Mouse (Mus musculus) testis, postnatal 10 days (tissue): ENCODE data around the gene Bdkrb1.

ENCODE experiments used
- DNase-seq: peaks from one replicate; pipeline ENCODE4 v3.0.0; 2021; ENCODE audit warnings: low spot score

Bdkrb1 gene

DNA sequence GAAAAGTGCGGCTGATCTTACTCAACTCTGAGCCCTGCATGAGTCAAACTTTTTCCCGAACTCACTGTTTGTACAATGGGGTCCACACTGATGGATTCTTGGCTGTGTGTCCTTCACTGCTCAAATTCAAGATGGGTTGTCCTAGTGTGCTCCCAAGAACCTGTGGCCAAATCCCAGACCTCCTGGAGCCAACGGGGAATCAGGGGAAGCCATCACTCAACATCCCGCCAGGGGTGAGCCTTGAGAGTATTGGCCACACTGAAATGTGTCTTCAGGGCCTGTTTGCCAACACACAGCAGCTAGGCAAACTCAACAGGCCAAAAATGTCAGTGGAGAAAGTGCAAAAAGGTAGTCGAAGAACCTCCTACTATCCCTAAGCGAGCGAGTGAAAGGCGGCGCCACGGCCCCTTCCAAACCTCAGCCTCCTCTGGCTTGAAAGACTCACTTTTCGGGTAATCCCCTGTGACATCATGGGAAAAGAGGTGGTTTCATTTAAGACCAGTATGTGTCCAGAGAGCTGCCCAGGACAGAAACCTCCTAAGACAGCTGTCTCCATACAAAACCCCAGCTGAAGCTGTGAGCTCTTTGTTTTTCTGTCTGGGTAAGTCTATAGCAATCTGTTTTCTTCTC lies at the start of gene Bdkrb1:
TSS of gene Bdkrb1 (plus strand) at position 505 of the 630 bp plus-strand sequence.
- DNase-seq = no peak

DNA sequence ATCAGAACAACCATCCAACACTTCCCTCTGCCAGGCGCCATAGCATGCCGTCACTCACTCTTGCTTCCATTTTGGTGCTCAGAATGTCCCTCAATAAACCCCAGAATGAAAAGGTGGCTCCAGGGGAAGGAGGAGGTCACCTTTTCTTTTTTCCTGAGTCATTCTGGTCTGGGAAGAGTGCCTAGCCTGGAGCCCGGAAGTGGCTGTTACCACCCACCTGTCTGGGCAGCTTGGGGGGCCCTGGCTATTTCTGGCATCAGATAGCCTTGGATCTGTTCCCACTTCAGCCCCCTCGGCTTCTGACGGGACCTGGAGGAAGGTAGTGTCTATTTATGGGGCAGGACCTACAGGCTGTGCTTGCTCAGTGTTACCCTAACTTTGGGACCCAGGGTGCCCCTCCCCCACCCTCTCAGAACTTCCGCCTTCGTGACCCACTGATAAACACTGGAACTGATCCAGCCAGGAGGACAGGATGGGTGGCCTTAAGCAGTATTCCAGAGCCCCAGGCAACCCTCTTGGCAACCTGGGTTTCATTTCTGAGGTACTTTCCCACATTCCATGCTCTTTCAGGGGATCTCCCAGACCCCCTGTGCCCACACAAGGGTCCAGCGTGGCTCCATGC lies 48.6 kb upstream of the Bdkrb1 start:
- DNase-seq = no peak

DNA sequence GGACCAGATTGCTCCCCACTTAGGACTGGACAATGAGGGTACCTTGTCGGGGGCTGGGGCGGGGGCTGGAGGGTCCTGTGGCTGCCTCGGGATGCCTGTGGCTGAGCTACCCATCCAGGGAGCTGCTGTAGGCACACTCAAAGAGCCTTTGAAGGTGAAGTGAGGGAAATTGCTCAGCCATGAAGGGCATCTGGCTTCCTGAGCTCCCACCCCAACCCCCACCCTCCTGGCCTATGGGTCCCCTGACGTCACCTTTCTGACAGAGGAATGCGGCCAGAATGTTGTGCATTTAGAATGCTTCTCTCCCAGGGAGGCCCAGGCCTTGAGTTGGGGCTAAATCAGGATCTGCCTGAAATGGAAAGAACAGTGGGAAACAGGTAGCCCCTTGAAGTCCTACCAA lies 47.7 kb upstream of the Bdkrb1 start:
- no peak for DNase-seq

DNA sequence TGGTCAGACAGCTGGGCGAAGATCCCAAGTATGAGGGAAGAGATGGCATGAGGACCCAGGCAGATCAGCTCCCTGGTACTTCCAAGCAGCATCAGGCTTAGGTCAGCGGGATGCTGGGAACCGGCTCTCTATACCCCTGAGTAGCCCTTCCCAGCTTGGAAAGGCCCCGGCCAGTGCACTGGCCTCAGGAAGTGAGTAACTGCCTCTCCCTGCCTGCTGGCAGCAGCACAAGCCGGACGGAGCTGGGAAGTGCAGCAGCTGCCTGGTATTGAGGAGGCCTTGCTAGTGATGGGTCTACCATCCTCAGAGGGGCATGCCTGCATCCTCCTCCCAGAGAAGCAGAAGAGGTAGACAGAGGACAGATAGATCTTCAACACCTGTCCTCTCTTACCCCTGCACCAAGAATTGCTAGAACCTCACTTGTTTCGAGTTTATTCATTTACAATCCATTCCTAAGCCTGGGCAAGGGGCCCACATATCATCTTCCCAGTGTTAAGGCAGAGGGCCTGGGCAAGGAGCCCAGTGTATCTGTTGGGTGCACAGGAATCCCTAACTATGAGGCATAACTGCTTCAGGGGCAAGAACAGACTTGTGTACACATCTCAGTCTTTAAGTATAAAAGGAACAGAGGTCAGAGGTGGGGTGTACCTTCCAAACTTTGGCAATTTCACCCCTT lies 45.5 kb upstream of the Bdkrb1 start:
- no peak for DNase-seq

DNA sequence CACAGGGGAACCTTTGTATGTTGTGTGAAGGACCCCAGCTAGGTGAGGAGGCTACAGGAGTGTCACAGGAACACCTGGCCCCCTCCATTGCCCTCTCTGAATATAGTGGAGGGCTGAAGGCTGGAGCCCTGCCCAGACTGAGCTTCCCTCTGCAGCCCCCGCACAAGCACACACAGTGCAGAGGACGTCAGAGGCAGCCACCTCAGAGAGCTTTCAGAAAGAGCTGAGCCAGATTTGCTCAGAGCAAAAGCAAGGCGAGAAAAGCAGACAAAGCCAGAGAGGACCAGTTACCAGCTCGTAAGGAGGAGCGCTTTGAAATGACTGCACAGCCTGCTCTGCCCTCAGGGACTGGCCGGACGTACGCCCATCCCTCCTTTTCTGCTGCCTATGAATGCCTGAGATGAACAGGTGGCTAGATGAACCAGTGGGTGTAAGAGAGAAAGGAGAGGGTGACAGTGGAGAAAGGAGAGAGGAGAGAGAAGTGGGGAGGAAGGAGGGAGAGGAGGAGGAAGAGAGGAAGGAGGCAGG lies 41.8 kb upstream of the Bdkrb1 start:
- DNase-seq = no peak

DNA sequence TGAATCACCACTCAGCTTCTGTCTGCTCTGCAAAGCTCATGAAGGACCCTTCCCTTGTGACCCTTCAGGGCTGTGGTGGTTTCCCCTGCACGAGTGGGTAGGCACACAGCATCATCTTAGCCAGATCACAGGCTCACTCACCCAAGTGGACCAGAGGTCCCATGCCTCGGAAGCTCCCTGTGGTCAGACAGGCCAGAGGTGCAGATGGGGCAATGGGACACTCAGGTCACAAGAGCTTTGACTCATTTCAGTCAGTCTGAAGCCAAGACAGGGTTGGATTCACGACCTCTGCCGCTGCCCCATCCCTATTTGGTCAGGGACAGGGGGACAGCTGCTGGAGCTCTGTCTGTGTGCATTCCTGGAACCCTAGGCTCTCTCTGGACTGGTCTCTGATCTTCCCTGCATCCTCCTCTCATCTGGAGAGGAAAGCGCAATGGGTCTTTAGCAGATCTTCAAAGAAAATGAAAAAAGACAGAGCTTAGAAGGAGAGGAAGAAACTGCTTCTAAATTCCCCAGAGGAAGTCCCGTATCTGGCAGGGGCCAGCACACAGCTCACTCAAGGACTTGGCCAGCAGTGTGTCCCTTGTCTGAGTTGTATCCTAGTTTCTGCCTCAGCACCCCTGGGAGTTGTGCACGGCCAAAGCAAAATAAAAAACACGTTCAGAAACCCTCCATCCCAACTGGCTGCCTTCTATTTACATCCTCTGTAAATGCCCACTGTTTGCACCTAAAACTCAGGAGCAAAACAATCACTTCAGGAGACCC lies 40.6 kb upstream of the Bdkrb1 start:
- no peak for DNase-seq

DNA sequence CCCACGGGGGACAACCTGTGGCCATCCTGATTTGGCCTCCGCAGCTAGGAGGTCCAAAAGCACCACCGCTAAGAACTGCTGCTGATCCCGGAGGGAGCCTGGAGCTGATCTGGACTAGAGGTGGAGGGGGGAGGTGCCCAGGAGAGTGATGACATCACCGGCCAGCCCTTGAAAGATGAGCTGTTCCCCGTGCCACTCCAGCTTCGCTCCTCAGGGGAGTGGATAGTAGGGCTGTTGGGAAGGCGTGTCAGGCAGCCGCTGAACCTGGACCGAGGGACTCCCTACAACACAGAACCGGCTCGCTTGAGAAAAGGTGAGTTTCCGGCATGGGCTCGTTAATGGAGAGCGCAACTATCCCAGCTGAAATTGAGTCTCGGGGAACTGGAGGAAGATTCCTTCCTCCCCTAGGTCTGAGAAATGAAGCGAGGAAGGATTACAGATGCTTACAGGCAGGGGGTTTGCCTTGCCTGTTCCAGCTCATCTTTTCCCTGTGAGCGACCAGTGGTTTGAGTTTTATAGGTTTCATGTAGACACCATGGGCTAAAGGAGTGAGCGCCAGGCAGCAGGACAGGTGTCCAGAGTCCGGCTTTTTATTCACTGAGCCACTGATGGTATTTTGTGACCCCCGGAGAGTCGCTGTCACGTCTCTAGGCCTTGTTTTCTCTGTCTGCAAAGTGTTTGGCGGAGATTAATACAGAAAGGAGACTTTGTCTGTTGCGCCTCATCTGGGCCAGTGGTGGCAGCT lies 39.8 kb upstream of the Bdkrb1 start, which contains the start of gene Bdkrb2:
TSS of gene Bdkrb2 (plus strand) at position 291 of the 745 bp plus-strand sequence.
- no peak for DNase-seq

DNA sequence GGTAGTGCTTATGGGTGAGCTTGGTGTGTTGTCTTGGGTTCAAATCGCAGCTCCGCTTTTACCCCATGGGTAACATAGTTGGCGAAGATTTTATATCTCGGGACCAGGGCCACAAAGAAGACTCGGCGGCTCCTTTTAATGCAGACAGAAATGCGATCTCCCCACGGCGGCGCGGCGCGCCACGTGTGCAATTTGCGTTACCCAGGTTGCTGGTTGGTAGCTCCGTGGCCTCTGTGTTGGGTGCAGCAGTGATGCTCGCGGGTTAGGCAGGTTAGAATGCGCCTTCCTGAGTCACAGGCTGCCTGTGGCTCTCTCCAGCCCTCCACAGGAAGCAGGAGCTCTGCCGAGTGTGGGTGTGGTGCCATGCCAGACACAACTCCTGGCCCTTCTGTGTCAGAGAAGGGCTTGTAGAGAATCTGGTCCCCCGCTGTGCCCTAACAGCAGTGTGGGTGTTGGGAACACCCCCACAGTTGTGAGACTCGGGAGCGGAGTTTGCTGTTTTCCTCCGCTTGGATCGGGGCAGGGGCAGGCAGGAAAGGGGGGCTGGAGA lies 39.1 kb upstream of the Bdkrb1 start:
- no peak for DNase-seq

DNA sequence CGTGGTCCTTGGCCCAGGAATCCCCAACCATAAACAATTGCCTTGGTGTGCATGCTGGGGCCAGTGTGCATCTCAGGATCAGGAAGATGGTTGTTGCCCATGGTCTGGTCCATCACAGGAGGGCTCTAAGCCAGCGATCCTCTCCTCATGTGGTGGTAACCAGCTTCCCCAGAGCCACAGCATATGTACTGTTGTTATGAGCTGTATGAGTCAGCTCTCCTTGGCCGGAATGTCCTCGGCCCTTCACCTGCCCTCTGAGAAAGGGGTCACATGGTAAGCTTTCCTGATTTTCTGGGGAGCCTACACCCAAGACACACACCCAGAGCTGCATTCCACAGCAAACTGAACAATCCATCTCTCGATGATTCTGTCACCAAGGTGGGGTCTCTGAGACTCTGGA lies 37.7 kb upstream of the Bdkrb1 start:
- no peak for DNase-seq

DNA sequence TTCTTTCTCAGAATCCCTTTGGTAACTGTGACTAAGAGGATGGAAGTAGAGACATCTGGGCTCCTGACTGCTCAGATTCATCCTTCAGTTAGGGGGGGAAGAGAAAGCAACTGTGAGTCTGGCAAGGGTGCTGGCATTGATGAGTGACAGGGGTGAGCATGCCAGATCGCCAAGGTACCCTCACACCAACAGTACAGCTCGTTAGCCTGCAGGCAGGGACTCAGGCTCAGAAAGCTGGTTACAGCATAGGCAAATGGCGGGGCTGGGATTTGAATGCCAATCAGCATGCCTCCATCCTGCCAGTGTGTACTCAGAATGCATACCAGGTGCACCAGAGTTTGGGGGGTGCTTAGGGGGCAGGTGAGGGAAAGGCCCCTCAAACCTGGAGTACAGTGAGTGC lies 31.0 kb upstream of the Bdkrb1 start:
- no peak for DNase-seq

DNA sequence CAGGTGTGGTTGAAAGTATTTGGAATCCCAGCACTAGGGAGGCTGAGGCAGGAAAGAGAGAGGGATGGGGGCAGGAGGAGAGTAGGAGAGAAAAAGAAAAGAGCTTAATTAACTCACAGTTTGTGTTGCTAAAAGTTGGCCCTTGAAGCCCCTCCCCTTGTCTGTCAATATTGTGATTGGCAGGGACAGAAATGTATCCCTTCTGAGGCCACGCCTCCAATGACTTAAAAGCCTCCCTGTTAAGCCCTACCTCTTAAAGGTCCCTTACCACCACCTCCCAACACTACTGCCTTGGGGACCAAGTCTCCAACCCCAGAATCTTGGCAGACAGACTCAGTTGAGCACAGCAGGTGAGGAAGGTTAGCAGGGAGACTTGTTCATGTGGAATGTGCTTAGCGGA lies 30.3 kb upstream of the Bdkrb1 start:
- no peak for DNase-seq

DNA sequence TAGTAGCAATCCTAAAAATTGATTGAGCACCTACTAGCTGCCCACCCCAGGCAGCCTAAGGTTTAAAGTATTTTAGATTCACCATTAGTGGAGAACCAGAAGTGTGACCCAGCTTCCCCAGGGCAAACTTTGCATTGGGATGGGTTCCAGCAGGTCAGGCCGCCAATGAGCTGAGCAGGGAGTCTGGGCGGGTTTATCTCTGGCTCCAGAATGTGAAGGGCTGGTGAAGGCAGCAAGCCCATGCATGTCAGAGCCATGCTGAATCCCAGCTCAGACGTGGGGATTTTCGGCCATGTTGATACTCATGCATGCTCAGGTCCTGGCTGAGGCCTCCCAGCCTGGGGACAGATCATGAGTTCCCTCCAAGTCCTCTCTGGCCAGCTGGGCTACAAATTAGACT lies 28.5 kb upstream of the Bdkrb1 start:
- no peak for DNase-seq

DNA sequence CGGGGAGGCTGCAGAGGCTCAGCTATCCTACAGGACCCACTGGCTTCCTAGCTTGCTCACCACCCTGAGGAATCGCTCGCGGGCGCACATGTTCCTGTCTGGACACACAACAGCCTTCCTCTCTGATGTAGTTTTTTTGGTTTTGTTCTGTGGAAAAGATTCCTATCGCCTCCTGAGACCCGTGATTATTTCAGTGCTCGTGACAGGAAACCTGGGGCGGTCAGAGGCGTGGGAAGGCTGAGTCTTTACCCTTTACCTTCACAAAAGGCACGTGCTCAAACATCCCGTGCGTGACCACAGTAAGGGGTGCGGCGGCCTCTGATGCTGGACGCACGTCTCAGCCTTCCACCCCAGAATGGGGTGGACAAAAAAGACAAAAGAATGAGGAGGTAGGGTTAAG lies 22.4 kb upstream of the Bdkrb1 start:
- no peak for DNase-seq

DNA sequence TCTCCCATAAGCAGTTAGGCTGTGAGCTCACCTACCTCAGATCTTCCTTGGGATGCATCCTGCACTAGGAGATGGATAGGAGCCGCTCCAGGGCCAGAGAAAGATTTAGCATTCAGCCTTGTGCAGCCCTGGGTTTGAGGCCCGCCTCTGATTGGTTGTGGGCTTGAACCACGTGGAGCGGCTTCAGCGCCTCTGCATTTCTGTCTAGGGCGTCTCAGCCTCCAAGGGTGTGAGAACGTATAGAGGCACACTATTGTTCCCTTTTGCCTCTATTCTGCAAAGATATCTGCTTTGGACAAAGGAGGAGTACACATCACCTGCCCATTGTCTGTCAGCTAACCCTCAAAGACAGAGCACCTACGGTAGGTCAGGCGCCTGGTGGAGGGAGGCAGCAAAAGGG lies 20.4 kb upstream of the Bdkrb1 start:
- no peak for DNase-seq

DNA sequence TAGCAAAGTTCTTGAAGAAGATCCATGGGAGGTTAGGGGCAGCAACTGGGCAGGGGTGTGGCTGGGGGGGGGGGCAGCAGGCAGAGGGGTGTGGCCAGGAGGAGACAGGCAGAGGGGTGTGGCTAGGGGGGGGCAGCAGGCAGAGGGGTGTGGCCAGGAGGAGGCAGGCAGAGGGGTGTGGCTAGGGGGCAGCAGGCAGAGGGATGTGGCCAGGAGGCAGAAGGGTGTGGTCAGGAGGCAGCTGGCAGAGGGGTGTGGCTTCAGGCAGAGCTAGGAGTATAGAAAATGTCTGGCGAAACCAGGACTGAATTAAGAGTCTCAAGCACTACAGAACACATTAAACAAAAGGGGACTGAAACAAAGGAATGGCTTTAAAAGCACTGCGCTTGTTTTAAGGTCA lies 19.4 kb upstream of the Bdkrb1 start:
- DNase-seq = no peak

DNA sequence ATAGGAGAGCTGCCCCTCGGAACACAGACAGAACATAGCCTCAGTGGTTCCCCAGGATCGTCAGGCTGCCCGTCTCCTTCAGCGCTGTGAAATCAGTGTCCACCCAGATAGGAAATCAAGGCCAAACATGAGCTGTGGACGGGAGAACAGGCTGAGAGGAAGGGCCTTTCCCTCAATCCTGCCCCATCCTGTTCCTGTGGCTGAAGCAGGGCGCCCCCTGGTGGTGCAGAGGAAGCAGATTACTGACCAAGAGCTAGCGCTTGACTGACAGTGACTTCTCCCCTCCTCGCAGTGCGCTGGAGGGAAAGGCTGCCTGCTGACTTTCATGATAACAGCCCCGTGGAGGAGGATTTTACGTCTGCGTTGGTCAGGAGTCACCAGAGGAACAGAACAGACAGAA lies 18.0 kb upstream of the Bdkrb1 start:
- peak; percentile 85 for DNase-seq

DNA sequence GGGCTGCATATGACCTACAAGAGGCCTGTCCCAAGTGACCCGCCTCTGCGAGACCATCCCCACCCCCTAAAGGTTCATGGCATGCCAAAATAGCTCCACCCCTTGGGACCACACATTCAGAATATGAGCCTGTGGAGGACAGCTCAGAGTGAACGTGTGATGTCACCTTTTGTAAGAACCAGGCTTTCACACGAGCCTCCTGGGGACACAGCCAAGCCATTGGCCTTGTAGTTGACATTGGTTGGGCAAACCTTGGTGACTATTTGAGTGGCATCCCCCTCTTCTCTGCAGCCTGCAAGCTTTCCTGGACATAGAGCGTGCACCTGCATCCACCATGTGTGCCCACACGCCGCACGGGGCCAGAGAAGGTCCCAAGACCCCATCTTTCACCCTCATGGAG lies 15.4 kb upstream of the Bdkrb1 start:
- DNase-seq = no peak

DNA sequence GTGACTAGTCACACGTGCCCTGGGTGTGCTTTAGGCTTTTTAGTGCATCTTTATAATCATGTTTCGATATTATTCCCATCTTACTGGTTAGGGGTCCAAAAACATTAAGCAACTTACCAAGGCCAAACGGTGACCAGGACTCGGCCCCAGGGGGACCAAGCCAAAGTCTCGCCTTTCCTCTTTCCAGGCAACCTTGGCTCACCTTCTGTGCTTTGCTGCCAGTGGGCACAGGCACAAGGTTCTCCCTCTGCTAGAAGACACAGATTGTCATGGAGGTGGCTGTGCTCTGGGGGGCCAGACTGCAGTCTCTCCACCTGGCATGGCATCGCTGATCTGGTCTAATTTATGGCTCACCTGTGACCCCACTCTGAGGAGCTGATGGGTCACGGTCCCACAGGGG lies 12.1 kb upstream of the Bdkrb1 start:
- DNase-seq = no peak

DNA sequence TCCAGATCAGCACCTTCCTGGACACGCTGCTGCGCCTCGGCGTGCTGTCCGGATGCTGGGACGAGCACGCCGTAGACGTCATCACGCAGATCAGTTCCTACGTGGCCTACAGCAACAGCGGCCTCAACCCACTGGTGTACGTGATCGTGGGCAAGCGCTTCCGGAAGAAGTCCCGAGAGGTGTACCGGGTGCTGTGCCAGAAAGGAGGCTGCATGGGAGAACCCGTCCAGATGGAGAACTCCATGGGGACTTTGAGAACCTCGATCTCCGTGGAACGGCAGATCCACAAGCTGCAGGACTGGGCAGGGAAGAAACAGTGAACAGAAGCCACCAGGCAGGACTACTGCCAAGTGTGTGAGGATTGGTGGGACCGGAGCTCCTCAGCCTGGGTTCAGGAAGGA lies 10.5 kb upstream of the Bdkrb1 start:
- no peak for DNase-seq

DNA sequence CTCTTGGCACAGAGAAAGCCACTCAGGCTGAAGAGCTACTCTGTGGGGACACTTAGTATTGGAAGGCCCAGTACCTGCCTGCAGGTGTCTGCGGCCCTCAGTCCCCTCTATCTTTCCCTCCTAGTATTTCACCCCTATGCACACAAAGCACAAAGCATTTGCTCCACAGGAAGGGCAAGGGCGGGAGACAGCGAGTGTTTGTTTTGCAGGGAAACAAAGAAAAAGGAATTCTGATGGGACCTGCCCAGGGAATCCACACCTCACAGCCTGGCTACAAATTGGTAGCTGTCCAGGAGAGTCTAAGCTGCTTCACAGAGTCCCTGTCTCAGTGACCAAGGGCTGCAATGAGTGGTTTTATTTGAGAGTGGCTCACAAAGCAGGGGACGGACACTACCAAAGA lies 9.4 kb upstream of the Bdkrb1 start:
- no peak for DNase-seq

DNA sequence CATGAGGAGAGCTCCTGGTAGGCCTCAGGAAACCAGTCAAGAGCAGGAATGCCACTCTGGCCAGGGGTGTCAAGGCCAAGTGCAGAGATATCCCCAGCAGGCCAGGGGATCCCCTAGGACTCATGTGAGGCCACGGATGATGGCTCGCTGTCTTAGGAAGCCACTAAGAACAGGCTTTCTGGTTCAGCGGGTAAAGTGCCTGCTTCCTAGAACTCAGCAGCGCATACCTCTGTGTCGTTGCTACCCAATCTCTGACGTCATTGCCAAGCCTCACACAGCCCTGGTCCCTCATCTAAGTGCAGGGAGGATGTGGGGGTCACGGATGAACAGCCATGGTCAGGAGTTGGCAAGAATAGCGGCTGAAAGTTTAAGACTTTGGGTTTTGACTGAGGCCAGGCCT lies 5.8 kb upstream of the Bdkrb1 start:
- DNase-seq = no peak

DNA sequence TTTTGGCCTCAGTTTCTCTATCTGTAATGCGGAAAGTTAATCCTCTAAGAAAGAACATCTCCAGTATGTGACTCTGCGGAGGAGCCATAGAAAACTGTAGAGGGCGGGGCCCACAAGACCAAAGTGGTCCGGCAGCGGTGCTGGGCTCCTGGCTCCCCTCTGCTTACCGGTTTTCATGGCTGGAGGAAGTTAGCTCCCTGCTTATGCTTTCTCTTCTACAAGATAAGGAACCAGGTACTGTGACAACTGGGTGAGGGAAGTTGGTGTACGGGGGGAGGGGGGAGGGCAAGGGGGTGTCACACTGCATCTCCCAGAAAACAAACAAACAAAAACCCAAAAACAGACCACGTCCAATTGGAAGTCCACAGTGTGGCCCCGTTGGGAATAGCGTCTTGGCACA lies 4.4 kb upstream of the Bdkrb1 start:
- DNase-seq = no peak
